Mouse (Mus musculus) forebrain, embryonic 10.5 days (tissue): ENCODE data around the gene Gm37596. TPM values are rescaled to one million over a fixed set of nuclear protein-coding genes. Genes with fewer than 3 reads are reported as not detected.
"Not testable (repeated sequence)": the region's sequence is repeated elsewhere in the genome, so short reads cannot be mapped to it uniquely, and the experiment has no call there.

ENCODE experiments used
- DNase-seq: peaks from one replicate; pipeline ENCODE4 v3.0.0-alpha.2; 2017; ENCODE audit warnings: low spot score; ENCODE audit errors: extremely low spot score
- H3K27ac ChIP-seq: fragments of 300-500 bp; sonication (generic); 2 replicates; pipeline ENCODE4 v1.5.1; 2016; ENCODE audit warnings: mild to moderate bottlenecking
- H3K27me3 ChIP-seq: fragments of 300-500 bp; sonication (generic); 2 replicates; pipeline ENCODE4 v1.6.1; 2016; ENCODE audit warnings: mild to moderate bottlenecking; ENCODE audit not compliant: poor library complexity, severe bottlenecking
- H3K36me3 ChIP-seq: fragments of 300-500 bp; sonication (generic); replicated peaks from 2 replicates; pipeline ENCODE4 v1.6.1; 2016; ENCODE audit warnings: mild to moderate bottlenecking, moderate library complexity
- H3K4me1 ChIP-seq: fragments of 300-500 bp; sonication (generic); 2 replicates; pipeline ENCODE4 v1.6.1; 2016
- H3K4me3 ChIP-seq: fragments of 300-500 bp; sonication (generic); 2 replicates; pipeline ENCODE4 v1.5.1; 2016; ENCODE audit warnings: mild to moderate bottlenecking, moderate library complexity
- H3K9me3 ChIP-seq: fragments of 300-500 bp; sonication (generic); 2 replicates; pipeline ENCODE4 v1.6.1; 2016; ENCODE audit warnings: mild to moderate bottlenecking, moderate library complexity
- WGBS: fragments of 180-500 bp; shearing (Covaris S2); methylation state at CpG from one replicate; pipeline ENCODE4 v1.1.7; 2016; 5-methylcytosine and 5-hydroxymethylcytosine counted together
- polyA plus RNA-seq: library from polyadenylated mRNA; unstranded; fragments of >200 nt; fragmentation: Nextera tagmentation; extraction: Ambion mirVana; gene quantifications from 2 replicates; pipeline ENCODE4 v1.2.1, GENCODE M21; 2016

Gm37596 gene
- polyA plus RNA-seq, result not detected in 2 replicates

DNA sequence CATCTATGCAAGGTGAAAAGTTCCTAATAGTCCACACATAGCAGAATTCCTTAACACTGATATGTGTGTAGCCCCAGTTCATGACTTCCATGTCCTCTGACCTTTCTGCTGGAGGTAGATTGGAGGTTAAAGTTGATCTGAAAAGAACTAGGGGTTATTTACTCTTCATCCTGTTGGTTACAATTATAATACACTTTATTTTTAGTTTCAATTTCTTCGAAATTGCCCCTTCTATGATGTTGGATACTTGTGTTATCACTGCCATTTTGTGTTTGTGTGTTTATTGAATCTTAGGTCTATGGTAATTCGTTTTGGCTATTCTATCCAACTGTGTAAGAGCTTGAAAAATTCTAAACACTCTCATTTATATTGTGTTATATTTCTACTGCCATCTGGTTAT is at the start of gene Gm37596:
TSS of gene Gm37596 (minus strand) at position 101 of the 400 bp plus-strand sequence.
- not testable (repeated sequence) for DNase-seq, H3K4me3 ChIP-seq, H3K36me3 ChIP-seq, H3K27ac ChIP-seq, H3K9me3 ChIP-seq, H3K27me3 ChIP-seq, H3K4me1 ChIP-seq
- 50% methylated on average over 1 of the region's 2 CpGs for WGBS

DNA sequence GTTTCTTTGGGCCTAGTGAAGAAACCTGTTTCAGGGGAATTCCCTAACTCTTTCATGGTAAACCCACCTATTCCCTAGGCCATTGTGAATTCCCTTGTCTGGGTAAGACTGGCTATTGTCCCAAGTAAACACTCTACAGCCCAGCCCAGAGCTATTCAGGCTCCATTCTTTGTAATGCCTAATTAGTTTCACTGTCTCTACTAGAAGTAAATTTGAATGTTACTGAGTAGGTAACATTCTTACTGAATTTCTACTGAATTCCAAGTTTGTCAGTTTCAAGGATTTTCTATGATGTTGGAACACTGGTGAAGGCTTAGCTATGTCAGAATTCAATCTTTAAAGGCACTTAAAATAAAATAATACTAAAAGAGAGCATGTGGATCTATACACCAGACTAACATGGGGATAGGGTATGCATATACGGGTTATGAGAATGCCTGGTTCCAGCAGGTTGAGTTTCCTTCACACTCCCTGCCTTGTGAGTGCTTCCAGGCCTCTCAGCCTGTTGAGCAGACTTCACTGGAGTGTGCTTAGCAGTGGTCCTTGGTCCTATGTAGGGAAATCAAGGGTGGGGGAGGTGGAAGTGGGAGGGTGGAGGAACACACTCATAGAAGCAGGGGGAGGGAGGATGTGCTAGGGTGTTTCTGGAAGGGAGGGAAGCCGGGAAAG is 16.2 kb upstream of the Gm37596 start:
- H3K27me3 ChIP-seq, H3K4me1 ChIP-seq, DNase-seq, H3K27ac ChIP-seq, H3K9me3 ChIP-seq, H3K36me3 ChIP-seq, H3K4me3 ChIP-seq: not testable (repeated sequence)
- 87% methylated on average over 2 of the region's 2 CpGs for WGBS

- not testable (repeated sequence) for H3K4me1 ChIP-seq, H3K4me3 ChIP-seq, DNase-seq, H3K27ac ChIP-seq, H3K9me3 ChIP-seq, H3K36me3 ChIP-seq, H3K27me3 ChIP-seq
- 85% methylated on average over 3 of the region's 4 CpGs for WGBS
These were observed 16.7 kb downstream of the Gm37596 start, which contains the start of gene Tdpoz1 for GRCm38 (mm10) chr3:93676210-93676609. Gene Tdpoz1, minus strand, starts transcription at chr3:93676310.

- H3K4me3 ChIP-seq, H3K27ac ChIP-seq, DNase-seq, H3K4me1 ChIP-seq, H3K36me3 ChIP-seq, H3K27me3 ChIP-seq, H3K9me3 ChIP-seq: not testable (repeated sequence)
- WGBS, result 88% methylated on average over 5 of the region's 6 CpGs
These were observed 21.9 kb downstream of the Gm37596 start for GRCm38 (mm10) chr3:93670805-93671503.

DNA sequence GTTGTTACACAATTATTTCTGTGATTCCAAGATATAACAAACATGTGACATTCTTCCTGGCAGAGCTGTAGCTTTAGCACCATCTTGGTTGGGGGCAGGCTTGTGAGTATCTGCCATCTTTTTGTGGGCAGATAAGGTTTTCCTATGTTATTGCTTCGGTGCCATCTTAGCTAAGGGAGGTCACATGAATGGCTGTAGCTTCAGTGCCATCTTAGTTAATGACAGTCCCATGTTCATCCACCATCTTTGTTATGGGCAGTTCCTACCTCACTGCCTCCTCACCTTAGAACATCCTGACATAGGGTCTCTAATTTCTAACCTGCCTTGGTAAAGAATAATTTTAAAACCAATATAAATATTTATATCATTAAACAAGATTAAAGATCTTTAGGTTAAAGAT is 38.6 kb downstream of the Gm37596 start:
- no peaks in the 10 kb centered on the region for H3K9me3 ChIP-seq
- H3K27me3 ChIP-seq, result no peaks in the 10 kb centered on the region
- no peak overlapping the region for H3K4me3 ChIP-seq
- WGBS, result 85% methylated on average over 1 of the region's 1 CpGs
- no peak overlapping the region for H3K27ac ChIP-seq
- no peaks in the 10 kb centered on the region for H3K36me3 ChIP-seq
- DNase-seq, result no peak
- no peaks in the 10 kb centered on the region for H3K4me1 ChIP-seq

DNA sequence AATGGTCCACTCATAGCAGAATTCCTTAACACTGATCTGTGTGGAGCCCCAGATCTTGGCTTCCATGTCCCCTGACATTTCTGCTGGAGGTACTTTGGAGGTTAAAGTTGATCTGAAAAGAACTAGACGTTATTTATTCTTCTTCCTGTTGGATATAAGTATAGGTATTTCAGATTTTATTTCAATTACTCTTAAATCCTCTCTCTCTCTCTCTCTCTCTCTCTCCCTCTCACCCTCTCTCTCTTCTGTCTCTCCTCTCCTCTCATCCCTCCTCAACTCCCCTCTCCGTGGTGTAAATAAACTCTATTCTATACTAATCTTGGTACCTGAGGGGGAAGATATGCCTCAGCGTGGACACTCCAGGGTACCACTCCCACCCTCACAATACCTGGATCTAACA is 40.3 kb downstream of the Gm37596 start, which contains the start of gene Tdpoz2:
TSS of gene Tdpoz2 (minus strand) at position 101 of the 400 bp plus-strand sequence.
- Histone ChIP-seq H3K9me3 (no peaks in the 10 kb centered on the region), H3K4me3 (no peak within 1 kb of the TSS), H3K36me3 (no peaks in the 10 kb centered on the region), H3K4me1 (no peaks in the 10 kb centered on the region), H3K27me3 (no peaks in the 10 kb centered on the region), H3K27ac (no peak within 1 kb of the TSS)
- 85% methylated on average over 3 of the region's 3 CpGs for WGBS
- no peak for DNase-seq

Other genes with a start within 250 kb of the Gm37596 start
- not detected in 2 replicates for gene Tchhl1, start 224.3 kb downstream of the Gm37596 start, polyA plus RNA-seq
- 211 and 229 TPM in 2 replicates for gene S100a11, start 172.6 kb downstream of the Gm37596 start, polyA plus RNA-seq
- gene S100a10, start 138.0 kb downstream of the Gm37596 start, polyA plus RNA-seq, result 93.1 and 94.7 TPM in 2 replicates
- not detected in 2 replicates for gene Tdpoz2, start 40.4 kb downstream of the Gm37596 start, polyA plus RNA-seq
- not detected in 2 replicates for gene Tdpoz1, start 16.8 kb downstream of the Gm37596 start, polyA plus RNA-seq
- gene Gm5773, start 79.9 kb upstream of the Gm37596 start, polyA plus RNA-seq, result not detected in 2 replicates
- gene Tdpoz4, start 103.3 kb upstream of the Gm37596 start, polyA plus RNA-seq, result not detected in 2 replicates
- not detected in 2 replicates for gene Tdpoz3, start 132.9 kb upstream of the Gm37596 start, polyA plus RNA-seq